Mouse (Mus musculus): Measurements from ENCODE around the gene Grasp. TPM values are rescaled to one million over a fixed set of nuclear protein-coding genes. Genes with fewer than 3 reads are reported as not detected.

Gene Grasp
- total RNA-seq, 2 experiments from 2014 or later: not detected

DNA sequence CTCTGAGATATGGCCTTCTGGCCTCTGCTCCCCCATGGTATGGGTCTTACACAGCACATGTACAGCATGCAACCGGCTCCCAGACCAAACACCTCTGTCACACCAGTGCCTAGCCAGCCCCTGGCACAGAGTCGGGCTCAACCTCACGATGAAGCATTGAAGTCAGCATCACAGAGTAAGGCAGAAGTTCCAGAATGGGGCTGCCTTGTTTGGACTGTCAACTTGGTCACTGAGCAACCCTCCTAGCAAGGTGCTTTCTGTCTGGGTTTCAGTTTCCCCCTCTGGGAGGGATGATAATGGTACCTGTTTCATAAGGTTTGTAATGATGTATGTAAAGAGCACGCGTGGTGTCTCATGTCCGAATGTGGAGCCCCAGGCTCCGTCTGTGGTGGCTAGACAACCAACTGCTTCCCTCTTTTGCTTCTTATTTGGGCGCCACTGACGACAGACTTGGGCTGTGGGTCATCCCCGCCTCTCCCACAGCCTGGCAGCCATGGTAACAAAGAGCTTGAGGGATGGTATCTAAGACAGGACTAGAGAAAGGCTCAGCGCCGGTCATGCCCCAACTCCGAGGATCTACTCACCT lies 998 bp upstream of the Grasp start:
- ATAC-seq (replicated peaks; ENCODE audit: low FRiP score, low TSS enrichment, poor library complexity, severe bottlenecking): no peak

DNA sequence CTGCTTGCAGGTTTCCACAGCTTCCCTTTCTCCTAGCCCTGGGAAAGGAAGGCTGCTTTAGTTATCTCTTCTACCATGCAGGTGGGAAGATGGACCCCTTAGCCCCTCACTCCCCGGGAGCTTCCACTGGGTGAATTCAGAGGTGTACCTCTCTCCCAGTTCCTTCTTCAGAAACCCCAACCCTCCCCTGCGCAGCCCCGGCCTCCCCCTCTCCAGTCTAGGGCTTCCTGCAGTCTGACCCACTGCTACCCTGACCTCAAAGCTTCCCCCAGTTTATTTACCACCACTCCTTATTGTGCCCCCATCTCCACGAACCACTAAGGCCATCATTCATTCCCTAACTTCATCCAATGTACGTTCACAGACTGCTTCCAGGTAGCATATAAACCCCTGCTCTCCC lies 392 bp upstream of the Grasp start:
- no peak for ATAC-seq (replicated peaks; ENCODE audit: low FRiP score, low TSS enrichment, poor library complexity, severe bottlenecking)

DNA sequence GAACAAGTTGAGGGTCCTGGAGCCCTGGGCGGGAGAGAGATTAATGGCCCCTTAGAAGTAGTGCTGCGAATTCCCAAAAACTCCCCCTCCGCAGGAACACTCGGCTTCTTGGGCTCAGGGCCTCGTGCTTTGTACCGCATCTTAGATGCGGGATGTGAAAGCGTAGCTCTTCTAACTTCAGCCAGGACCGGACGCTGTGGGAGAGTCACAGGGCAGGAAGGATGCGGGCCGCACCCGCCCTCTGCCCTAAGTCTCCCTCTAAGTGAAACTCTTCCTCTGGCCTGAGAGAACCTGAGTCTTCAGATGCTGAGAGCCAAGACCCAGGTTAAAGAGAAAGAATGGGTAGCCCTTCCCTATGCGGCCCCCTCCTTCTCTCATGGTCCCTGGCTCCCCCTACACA lies 989 bp downstream of the Grasp start:
- no peak for ATAC-seq (replicated peaks; ENCODE audit: low FRiP score, low TSS enrichment, poor library complexity, severe bottlenecking)

DNA sequence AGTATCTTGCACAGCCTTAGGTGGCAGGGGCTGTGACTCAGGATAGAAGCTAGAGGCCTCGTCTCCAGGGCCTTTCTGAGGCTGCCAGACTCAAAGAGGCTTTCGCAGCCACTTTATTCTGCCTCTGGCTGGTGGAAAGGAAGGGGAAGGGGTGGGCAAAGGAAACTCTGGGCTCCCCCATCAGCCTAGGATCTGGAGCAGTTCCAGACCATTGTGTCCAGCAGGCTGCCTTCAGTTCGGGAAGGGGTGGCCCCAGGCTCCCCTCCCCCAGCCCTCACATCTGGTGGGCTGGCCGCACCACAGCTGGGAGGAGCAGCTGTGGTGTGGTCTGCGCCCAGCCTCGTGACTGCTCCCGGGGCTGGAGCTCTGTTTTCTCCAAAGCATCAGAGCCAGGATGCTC lies 4.0 kb downstream of the Grasp start:
- no peak for ATAC-seq (replicated peaks; ENCODE audit: low FRiP score, low TSS enrichment, poor library complexity, severe bottlenecking)

DNA sequence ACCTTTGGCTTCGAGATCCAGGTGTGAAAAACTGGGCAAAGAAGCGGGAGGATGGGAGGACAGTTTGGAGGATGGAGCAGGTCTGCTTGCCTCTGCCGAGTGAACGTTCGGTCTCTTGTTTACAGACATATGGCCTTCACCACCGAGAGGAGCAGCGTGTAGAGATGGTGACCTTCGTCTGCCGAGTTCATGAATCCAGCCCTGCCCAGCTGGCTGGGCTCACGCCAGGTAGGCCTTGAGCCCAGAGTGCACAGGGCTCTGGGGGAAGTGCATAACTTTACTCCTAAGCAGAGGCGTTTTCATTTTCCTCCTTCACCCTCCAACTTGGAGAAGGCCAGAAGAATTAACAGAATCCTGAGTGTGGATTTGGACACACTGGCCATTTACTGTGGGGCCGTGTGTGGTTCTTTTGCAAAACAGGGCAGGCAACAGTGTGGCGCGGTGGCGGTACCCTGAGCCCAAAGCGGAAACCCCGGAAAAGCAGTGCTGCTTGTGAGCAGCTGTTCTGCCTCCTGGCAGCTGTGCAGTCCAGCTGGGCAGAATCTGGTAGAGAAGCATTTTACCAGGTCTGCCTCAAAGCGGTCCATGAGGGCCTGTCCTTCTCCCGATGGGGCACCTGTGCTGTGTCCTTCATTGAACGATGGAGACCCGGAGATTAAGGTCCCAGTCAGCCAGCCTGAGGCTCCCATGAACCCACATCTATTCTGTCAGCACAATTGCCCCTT lies 5.0 kb downstream of the Grasp start:
- ATAC-seq (replicated peaks; ENCODE audit: low FRiP score, low TSS enrichment, poor library complexity, severe bottlenecking): no peak

DNA sequence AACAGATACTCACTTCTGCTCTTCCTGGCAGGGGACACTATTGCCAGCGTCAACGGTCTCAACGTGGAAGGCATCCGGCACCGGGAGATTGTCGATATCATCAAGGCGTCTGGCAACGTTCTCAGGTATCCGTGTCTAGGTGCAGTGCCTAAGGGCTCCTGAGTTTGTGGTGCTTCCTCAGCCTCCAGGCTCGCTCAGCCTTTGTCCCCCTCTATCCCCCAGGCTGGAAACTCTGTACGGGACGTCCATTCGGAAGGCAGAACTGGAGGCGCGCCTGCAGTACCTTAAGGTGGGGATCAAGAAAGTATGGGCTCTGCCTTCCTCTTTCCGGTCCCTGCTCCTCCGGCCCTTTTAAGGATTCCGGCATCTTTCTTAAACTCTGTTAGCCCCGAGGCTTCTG lies 6.5 kb downstream of the Grasp start:
- peak; percentile 12; the same call in 1 of the 2 replicates for ATAC-seq (replicated peaks; ENCODE audit: low FRiP score, low TSS enrichment, poor library complexity, severe bottlenecking)

DNA sequence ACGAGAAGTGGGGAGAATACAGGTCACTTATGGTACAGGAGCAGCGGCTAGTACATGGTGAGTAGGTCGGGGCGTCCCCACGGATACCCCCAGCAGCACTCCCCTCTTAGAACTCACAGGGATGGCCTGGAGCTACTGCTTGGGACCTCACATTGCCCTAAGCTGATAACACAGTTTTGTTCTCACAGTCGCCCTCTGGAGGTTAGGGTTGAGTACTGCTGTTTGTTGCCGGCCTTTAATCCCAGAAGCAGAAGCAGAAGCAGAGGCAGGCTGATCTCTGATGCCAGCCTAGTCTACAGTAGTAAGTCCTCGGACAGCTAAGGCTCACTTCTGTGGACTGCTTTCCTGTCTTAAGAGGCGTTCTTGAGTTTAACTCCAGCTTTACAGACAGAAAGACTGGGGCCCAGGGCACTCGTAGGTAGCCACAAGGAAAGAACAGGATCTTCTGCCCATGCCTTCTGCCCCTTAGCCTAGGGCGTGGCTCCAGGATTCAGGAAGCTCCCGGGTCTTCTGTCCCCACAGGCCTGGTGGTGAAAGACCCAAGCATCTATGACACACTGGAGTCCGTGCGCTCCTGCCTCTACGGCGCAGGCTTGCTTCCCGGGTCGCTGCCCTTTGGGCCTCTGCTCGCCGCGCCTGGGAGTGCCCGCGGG lies 7.1 kb downstream of the Grasp start:
- peak; percentile 58 for ATAC-seq (replicated peaks; ENCODE audit: low FRiP score, low TSS enrichment, poor library complexity, severe bottlenecking)

DNA sequence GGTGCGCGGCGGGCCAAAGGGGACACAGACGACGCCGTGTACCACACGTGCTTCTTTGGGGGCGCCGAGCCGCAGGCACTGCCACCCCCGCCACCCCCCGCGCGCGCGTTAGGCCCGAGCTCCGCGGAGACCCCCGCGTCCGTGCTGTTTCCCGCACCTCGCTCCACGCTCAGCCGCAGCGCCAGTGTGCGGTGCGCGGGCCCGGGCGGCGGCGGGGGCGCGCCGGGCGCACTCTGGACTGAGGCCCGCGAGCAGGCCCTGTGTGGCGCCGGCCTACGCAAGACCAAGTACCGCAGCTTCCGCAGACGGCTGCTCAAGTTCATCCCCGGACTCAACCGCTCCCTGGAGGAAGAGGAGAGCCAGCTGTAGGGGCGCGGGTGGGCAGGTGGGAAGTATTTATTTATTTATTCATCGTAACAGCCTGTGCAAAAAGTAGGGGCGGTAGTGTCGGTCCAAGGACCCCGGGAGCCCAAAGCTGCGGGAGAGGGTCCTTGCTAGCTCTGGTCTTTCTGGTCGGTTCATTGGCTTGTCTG lies 7.7 kb downstream of the Grasp start:
- ATAC-seq (replicated peaks; ENCODE audit: low FRiP score, low TSS enrichment, poor library complexity, severe bottlenecking): no peak

DNA sequence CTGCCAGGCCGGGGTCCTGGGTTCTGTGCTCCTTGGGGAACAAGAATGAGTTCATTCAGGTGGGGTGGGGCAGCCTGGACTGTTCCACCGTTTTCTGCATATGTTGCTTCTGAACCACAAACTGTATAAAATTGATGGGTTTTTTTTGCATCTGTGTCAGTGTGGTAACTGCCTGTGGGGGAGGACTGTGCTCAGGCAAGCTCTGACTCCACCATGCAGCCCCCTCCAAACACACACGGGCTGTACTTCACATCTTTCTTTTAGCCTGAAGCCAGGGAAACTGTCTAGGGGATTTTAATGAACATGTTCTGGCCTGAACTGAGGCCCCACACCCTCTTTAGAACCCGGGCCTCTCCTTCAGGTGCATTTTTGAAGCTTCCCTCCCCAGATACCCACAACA lies 8.6 kb downstream of the Grasp start:
- no peak for ATAC-seq (replicated peaks; ENCODE audit: low FRiP score, low TSS enrichment, poor library complexity, severe bottlenecking)

DNA sequence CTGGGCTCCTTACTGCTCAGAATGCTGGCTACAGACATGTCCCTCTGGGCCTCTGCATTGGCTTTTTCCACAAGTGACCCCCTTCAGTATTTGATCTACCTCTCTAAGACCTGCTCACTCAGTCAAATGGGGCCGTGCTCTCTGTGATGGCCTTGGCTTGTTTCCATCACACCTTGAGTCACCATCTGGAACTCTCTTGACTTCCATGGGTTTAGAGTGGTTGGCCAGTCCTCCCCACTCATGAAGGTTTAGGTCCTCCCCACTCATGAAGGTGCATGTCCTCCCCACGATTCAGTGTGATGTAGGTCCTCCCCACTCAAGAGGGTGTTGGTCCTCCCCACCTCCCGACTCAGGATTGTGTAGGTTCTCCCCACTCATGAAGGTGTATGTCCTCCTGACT lies 9.2 kb downstream of the Grasp start:
- no peak for ATAC-seq (replicated peaks; ENCODE audit: low FRiP score, low TSS enrichment, poor library complexity, severe bottlenecking)

DNA sequence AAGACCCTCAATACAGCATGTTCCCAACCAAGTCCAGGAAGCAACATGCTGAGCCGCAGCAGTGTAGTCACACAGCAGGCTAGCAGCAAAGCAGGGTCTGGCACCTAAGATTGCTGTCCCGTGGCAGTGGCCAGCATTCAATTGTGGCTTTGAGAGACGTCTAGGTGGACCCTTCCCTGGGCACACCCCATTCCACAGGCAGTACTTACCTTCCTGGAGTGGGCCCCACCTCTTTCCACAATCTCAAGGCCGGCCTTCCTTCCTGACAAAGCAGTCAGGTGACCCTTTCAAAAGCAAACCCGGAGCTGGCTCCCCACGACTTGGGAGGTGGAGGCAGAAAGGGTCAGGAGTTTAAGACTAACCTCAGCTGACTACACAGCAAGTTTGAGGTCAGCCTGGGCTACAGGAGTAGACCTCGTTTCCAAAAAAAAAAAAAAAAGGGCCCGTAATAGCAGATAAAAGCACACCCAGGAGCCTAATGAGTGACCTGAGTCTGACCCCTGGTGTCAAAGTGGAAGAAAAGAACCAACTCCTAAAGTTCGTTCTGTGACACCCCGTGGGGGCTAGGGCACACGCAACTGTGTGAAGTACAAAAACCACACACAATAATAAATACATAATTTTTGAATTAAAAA lies 9.8 kb downstream of the Grasp start:
- no peak for ATAC-seq (replicated peaks; ENCODE audit: low FRiP score, low TSS enrichment, poor library complexity, severe bottlenecking)

DNA sequence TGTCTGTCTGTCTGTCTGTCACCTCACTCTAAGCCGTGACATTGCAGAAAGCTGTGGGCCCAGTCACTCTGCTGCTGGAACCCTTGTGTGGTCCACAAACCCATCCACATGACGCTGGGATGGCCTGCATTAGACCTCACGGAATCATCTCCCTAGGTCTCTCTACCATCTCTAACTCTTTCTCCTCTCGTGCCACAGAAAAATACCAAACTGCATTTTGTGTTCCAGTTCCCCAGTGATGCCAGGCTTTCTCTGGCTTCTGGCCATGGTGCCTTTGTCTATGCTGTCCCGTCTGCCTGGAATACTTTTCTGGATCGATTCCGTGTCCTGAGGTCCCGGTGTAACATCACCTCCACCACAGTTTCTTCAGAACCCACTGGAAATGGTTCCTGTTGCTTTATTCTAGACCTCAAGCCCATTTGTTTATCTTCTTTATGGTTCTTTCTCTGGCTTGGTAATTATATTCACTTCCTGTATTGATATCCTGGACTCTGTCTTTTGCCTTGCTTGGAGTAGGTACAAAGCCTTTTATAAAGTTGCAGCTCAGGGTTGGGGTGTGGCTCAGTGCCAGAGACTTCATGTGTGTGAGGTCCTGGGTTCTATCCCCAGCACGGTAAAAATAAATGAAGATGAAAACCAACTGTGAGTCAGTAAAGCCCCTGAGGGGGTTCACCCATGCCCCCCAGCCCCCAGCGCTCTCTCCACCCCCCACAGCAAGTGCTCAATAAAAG lies 10.8 kb downstream of the Grasp start:
- no peak for ATAC-seq (replicated peaks; ENCODE audit: low FRiP score, low TSS enrichment, poor library complexity, severe bottlenecking)

DNA sequence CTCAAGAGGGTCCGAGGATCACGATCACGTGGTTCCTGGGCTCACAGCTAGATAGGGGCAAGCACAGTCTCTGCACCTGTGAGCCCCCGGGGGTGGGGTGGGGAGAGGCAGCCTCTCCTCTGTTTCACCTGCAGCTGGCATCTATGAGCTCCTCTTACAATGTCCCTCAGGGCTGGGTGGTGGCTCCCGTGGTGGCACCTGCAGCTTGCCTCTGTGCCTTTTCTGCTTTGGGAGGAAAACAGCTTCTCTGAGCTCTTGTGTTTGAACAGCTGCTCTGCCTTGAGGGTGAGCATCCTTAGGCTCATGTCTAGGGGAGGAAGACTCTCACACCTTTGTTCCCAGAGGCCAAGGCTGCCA lies 11.3 kb downstream of the Grasp start:
- no peak for ATAC-seq (replicated peaks; ENCODE audit: low FRiP score, low TSS enrichment, poor library complexity, severe bottlenecking)

DNA sequence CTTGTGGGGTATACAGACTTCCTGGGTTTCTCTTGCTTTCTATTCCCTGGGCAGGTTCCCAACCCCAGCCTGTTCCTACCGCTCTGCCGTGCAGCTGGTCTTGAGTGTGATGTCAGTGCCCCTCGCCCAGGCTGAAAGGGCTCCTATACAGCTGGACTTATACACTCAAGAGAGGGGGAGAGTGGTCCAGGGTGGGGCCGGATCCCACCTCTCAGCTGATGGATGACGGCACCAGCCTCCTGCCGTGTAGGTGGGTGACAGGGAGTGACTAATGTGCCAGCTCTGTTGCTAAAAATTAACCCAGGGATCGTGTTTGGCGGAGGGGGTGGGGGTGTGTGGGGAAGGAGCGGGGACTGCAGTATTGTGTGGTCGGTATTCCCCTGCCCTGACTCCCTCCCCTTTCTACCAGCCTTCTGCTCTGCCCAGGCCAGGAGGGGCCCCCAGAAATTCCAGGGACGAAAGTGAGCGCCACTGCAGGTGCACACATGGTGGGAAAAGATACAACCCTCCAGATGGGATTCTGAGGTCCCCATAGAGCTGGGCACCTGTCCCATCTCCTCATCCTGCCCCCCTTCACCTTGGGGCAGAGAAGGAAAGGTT lies 11.8 kb downstream of the Grasp start:
- ATAC-seq (replicated peaks; ENCODE audit: low FRiP score, low TSS enrichment, poor library complexity, severe bottlenecking): no peak

DNA sequence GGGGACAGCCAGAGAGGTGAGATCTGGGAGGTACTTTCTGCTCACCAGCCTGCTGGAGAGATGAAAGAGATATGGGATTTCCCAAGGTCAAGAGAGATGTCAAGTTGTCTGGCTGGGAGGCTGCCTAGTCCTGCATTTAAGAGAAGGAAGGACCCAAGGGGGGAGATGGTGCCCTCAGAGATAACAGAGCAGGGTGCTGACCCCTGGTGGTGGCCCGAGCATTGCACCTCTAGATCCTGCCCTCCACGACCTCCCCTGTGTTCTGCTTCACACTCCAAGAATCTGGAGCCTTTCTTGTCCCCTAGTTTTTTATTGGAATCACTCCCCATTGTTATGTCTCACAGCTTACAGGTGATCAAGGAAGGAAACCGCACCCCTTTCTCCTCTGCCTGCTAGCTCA lies 12.9 kb downstream of the Grasp start:
- peak; percentile 56; the same call in 1 of the 2 replicates for ATAC-seq (replicated peaks; ENCODE audit: low FRiP score, low TSS enrichment, poor library complexity, severe bottlenecking)

DNA sequence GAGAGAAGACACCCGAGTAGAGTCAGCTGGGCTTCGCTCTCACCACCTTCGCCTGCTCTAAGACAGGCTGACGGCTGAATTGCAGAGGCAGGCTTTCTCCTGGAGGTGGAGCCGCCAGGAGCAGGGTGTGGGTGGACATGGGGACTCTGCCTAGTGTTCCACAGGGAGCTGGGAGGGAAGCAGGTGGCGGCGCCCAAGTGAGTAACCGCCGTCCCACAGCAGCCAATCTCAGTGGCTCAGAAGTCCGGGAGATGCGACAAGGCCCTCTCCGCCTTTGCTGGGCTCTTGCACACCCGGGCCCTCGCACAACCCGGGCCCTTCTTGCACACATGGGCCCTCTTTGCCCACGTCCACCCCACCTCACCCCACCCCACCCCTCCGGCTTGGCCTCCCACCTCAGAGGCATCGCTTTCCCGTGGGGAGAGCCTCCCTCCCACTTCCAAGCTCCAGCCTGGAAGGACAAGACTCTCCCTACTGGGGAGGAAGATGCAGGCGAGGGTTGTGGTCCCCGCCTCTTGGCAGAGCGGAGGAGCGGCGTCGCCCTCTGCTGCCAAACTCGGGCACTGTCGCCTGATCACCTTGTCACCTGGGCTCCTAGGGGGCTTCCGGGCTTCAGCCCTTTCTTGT lies 15.0 kb downstream of the Grasp start:
- ATAC-seq (replicated peaks; ENCODE audit: low FRiP score, low TSS enrichment, poor library complexity, severe bottlenecking): 0 out of 2 replicates have a peak, but pooled peaks have one; percentile 42

DNA sequence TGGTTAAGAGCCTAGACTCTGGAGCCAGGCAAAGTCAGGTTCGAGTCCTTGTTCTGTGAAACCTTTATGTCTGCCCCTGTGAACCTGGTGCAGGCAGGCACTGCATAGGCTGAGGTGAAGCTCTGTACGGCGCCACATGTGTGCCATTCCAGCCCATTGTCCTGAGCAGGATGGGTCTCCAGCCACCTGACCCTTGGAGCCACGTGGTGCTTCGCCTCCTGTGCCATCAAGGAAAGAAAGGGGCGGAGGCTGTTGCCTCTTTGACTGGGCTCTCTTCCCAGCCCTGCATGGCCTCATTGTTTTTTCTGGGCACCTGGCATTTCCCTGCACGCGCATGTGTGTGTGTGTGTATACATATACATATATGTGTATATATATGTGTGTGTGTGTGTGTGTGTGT lies 15.8 kb downstream of the Grasp start:
- ATAC-seq (replicated peaks; ENCODE audit: low FRiP score, low TSS enrichment, poor library complexity, severe bottlenecking): no peak

DNA sequence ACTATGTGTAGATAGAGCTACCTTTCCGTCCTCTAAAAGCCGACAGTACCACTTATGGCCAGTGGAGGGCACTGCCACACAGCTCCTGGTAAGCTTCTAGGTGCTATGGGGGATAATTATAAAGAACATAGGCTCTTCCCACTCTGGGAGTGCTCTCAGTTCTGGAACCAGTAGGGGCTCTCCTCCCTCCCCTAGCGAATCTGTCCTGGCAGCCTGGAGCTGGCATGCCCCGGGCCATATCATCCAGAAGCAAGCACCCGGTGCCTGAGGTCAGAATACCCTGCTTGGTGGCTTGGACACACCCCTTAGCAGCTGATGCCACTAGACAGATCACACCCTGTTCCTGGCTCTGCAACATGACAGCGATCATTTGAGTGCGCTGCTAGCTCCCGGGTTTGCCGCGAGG lies 16.8 kb downstream of the Grasp start:
- ATAC-seq (replicated peaks; ENCODE audit: low FRiP score, low TSS enrichment, poor library complexity, severe bottlenecking): peak; percentile 93

DNA sequence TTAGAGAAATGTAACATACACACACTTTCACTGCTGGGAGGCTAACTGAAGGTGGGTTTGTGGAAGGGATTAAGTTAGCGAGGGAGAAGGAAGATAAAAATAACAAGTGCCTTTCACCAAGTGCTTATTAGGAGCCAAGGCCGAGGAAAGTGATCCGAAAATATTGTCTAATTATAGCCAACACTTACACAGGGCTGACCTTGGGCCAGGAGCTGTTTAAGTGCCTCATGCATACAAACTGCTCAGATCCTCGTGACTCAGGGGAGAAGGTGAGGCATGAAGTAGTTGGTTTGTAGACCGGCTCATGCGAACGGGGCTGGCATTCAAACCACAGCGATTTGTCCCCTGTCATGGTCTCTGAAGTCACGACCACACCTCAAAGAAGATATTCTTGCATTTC lies 17.2 kb downstream of the Grasp start:
- ATAC-seq (replicated peaks; ENCODE audit: low FRiP score, low TSS enrichment, poor library complexity, severe bottlenecking): no peak

Data from megakaryocyte-erythroid progenitor cell, adult 5-6 weeks (primary cell).